In genomic region chr4:118445781-118446414, GRCm38 (mm10) we compare ENCODE assay signal across 8 mouse cellular contexts. TPM values are rescaled to one million over a fixed set of nuclear protein-coding genes. Genes with fewer than 3 reads are reported as not detected.
DNase-seq lines count a peak whose midpoint lies in the region; ATAC-seq and TF ChIP-seq lines count a peak whose summit lies in the region.

No protein-coding gene starts in this region.

- WGBS in hindbrain, postnatal 0 days = 24% methylated on average over 18 of the region's 18 CpGs
- WGBS in liver, embryonic 14.5 days (ENCODE audit: insufficient replicate concordance) = 54% methylated on average over 18 of the region's 18 CpGs
- 18% methylated on average over 18 of the region's 18 CpGs for WGBS in neural tube, embryonic 13.5 days

- peak; percentile 76 for ATAC-seq in hindbrain, postnatal 0 days
- peak; percentile 35; the same call in 1 of the 2 replicates for ATAC-seq in liver, embryonic 14.5 days (ENCODE audit: insufficient read depth)
- ATAC-seq in neural tube, embryonic 13.5 days (ENCODE audit: low read depth) = peak; percentile 69
- no peak for ATAC-seq in monocyte, adult 5-6 weeks (replicated peaks; ENCODE audit: insufficient number of reproducible peaks, low FRiP score, low TSS enrichment, poor library complexity, severe bottlenecking)

- 0 out of 2 replicates have a peak, but pooled peaks have one; percentile 44 for TF ChIP-seq EP300 in ES-Bruce4 (IDR thresholded peaks at IDR 0.05; ENCODE audit: insufficient read depth, low read depth, low read length)
- no peak for TF ChIP-seq EP300 in liver, embryonic 14.5 days (IDR thresholded peaks at IDR 0.05; ENCODE audit: low read depth)

- peak overlapping the region; percentile 80 for H3K4me2 ChIP-seq in hindbrain, postnatal 0 days (ENCODE audit: low read depth, low read length)
- H3K4me2 ChIP-seq in liver, embryonic 14.5 days (ENCODE audit: low read depth) = peak overlapping the region; percentile 44
- peak overlapping the region; percentile 83 for H3K4me2 ChIP-seq in neural tube, embryonic 13.5 days

- peaks cover 3% of the 10 kb centered on the region for H3K4me1 ChIP-seq in ES-Bruce4 (ENCODE audit: control insufficient read depth, insufficient read depth, low read length)
- H3K4me1 ChIP-seq in hindbrain, postnatal 0 days (ENCODE audit: insufficient read depth, low read length) = peaks cover 12% of the 10 kb centered on the region; the same call in 1 of the 2 replicates
- H3K4me1 ChIP-seq in liver, embryonic 14.5 days (replicated peaks; ENCODE audit: control insufficient read depth in 2 of 2, insufficient read depth in 2 of 2, low read length in 1 of 2) = no peaks in the 10 kb centered on the region
- H3K4me1 ChIP-seq in neural tube, embryonic 13.5 days (replicated peaks) = peaks cover 15% of the 10 kb centered on the region

- no peak for TF ChIP-seq POLR2A in ES-Bruce4 (IDR thresholded peaks at IDR 0.05; ENCODE audit: insufficient read depth, low read length)

- peak; percentile 45 for TF ChIP-seq CTCF in ES-Bruce4 (IDR thresholded peaks at IDR 0.05; ENCODE audit: low read depth, low read length)
- peak; percentile 24 for TF ChIP-seq CTCF in hindbrain, postnatal 0 days (IDR thresholded peaks at IDR 0.05; ENCODE audit: low read depth)
- peak; percentile 10; the same call in 1 of the 2 replicates for TF ChIP-seq CTCF in liver, embryonic 14.5 days (IDR thresholded peaks at IDR 0.05; ENCODE audit: low read depth)

- peak; percentile 39 for DNase-seq in adrenal gland, postnatal 25 days
- DNase-seq in gastrocnemius, postnatal 10 days = peak; percentile 42
- DNase-seq in hindbrain, postnatal 0 days (ENCODE audit: low spot score) = peak; percentile 17
- DNase-seq in liver, embryonic 14.5 days (ENCODE audit: low read depth in 3 of 3, low spot score in 3 of 3) = no peak
- DNase-seq in right cerebral cortex, adult 18-20 months = no peak

- no peaks in the 10 kb centered on the region for H3K36me3 ChIP-seq in ES-Bruce4 (ENCODE audit: control insufficient read depth, insufficient read depth, low read length, poor library complexity, severe bottlenecking)
- H3K36me3 ChIP-seq in hindbrain, postnatal 0 days (ENCODE audit: insufficient read depth, low read length) = no peaks in the 10 kb centered on the region
- no peaks in the 10 kb centered on the region for H3K36me3 ChIP-seq in liver, embryonic 14.5 days (replicated peaks; ENCODE audit: control insufficient read depth, insufficient read depth, low read depth)
- H3K36me3 ChIP-seq in neural tube, embryonic 13.5 days = no peaks in the 10 kb centered on the region

- H3K9me3 ChIP-seq in ES-Bruce4 (replicated peaks; ENCODE audit: control insufficient read depth, insufficient read depth, low read length, poor library complexity, severe bottlenecking) = no peaks in the 10 kb centered on the region
- no peaks in the 10 kb centered on the region for H3K9me3 ChIP-seq in hindbrain, postnatal 0 days (ENCODE audit: low read length)
- no peaks in the 10 kb centered on the region for H3K9me3 ChIP-seq in liver, embryonic 14.5 days (ENCODE audit: control insufficient read depth, low read length)
- no peaks in the 10 kb centered on the region for H3K9me3 ChIP-seq in neural tube, embryonic 13.5 days

- no peak overlapping the region for H3K27ac ChIP-seq in ES-Bruce4 (ENCODE audit: insufficient read depth, low read length)
- peak overlapping the region; percentile 41 for H3K27ac ChIP-seq in hindbrain, postnatal 0 days
- no peak overlapping the region for H3K27ac ChIP-seq in liver, embryonic 14.5 days
- no peak overlapping the region for H3K27ac ChIP-seq in neural tube, embryonic 13.5 days (replicated peaks)

- 0 out of 2 replicates have a peak overlapping the region, but pooled peaks have one; percentile 20 for H3K9ac ChIP-seq in ES-Bruce4 (ENCODE audit: low read depth, poor library complexity, severe bottlenecking)
- H3K9ac ChIP-seq in hindbrain, postnatal 0 days (replicated peaks; ENCODE audit: low read length) = peak overlapping the region; percentile 28; the same call in 1 of the 2 replicates
- no peak overlapping the region for H3K9ac ChIP-seq in liver, embryonic 14.5 days (replicated peaks)
- H3K9ac ChIP-seq in neural tube, embryonic 13.5 days = peak overlapping the region; percentile 69

- peak overlapping the region; percentile 45 for H3K4me3 ChIP-seq in ES-Bruce4 (ENCODE audit: low read depth, low read length)
- H3K4me3 ChIP-seq in hindbrain, postnatal 0 days (ENCODE audit: low read length) = peak overlapping the region; percentile 35
- peak overlapping the region in 1 of 2 experiments; percentile 4; a peak in 1 of 4 replicates for H3K4me3 ChIP-seq in liver, embryonic 14.5 days (ENCODE audit: insufficient read depth in 1 of 2, low read depth in 2 of 2, low read length in 2 of 2)
- peak overlapping the region; percentile 44 for H3K4me3 ChIP-seq in neural tube, embryonic 13.5 days

- H3K27me3 ChIP-seq in ES-Bruce4 (ENCODE audit: control insufficient read depth, insufficient read depth, low read length, poor library complexity, severe bottlenecking) = no peaks in the 10 kb centered on the region
- H3K27me3 ChIP-seq in hindbrain, postnatal 0 days (ENCODE audit: insufficient read depth, low read length) = no peaks in the 10 kb centered on the region
- no peaks in the 10 kb centered on the region for H3K27me3 ChIP-seq in liver, embryonic 14.5 days (ENCODE audit: control insufficient read depth, insufficient read depth, low read length)
- peaks cover 17% of the 10 kb centered on the region for H3K27me3 ChIP-seq in neural tube, embryonic 13.5 days

RNA-seq across cellular contexts. Expression of gene Cdc20, which starts 8.7 kb away (rescaled TPM):
- 216 and 224 TPM in 2 replicates for polyA plus RNA-seq in ES-Bruce4 (2011; ENCODE audit: insufficient read depth, insufficient read length, low read depth, missing spikeins)
- 10.8 and 14.9 TPM in 2 replicates for total RNA-seq in adrenal gland, postnatal 25 days (2021)
- total RNA-seq in gastrocnemius, postnatal 10 days (2021) = 10 to 100 TPM; 12.1 to 14.7 TPM
- 38.2 and 40.7 TPM in 2 replicates for total RNA-seq in hindbrain, postnatal 0 days (2014; rRNA removed)
- 36.3 and 41.6 TPM in 2 replicates for polyA plus RNA-seq in hindbrain, postnatal 0 days (2015; fragmentation: Nextera tagmentation; extraction: Ambion mirVana)
- 99.0 and 109 TPM in 2 replicates for polyA plus RNA-seq in liver, embryonic 14.5 days (2012; rRNA removed)
- 147 and 167 TPM in 2 replicates for polyA plus RNA-seq in liver, embryonic 14.5 days (2014; fragmentation: Nextera tagmentation; extraction: Ambion mirVana)
- polyA plus RNA-seq in neural tube, embryonic 13.5 days (2015; fragmentation: Nextera tagmentation; extraction: Ambion mirVana) = 47.2 and 54.7 TPM in 2 replicates
- total RNA-seq in monocyte, adult 5-6 weeks (2017) = 1.6 to 3.6 TPM (median 2.0 TPM) in 3 replicates

RNA-seq across cellular contexts. Expression of gene Mpl, which starts 11.4 kb away (rescaled TPM):
- not detected in 2 replicates for polyA plus RNA-seq in ES-Bruce4 (2011; ENCODE audit: insufficient read depth, insufficient read length, low read depth, missing spikeins)
- not detected in 2 replicates for total RNA-seq in adrenal gland, postnatal 25 days (2021)
- under 1 TPM in 1 of 2 experiments, not detected in 1; 0.09 TPM for total RNA-seq in gastrocnemius, postnatal 10 days (2021)
- not detected in 2 replicates for total RNA-seq in hindbrain, postnatal 0 days (2014; rRNA removed)
- polyA plus RNA-seq in hindbrain, postnatal 0 days (2015; fragmentation: Nextera tagmentation; extraction: Ambion mirVana) = 0.18 TPM in 1 of 2 replicates, not detected in the other
- 5.6 and 5.7 TPM in 2 replicates for polyA plus RNA-seq in liver, embryonic 14.5 days (2012; rRNA removed)
- 6.3 and 9.0 TPM in 2 replicates for polyA plus RNA-seq in liver, embryonic 14.5 days (2014; fragmentation: Nextera tagmentation; extraction: Ambion mirVana)
- 0.42 and 0.50 TPM in 2 replicates for polyA plus RNA-seq in neural tube, embryonic 13.5 days (2015; fragmentation: Nextera tagmentation; extraction: Ambion mirVana)
- total RNA-seq in monocyte, adult 5-6 weeks (2017) = 3.2 TPM in 1 of 3 replicates, not detected in the others

RNA-seq across cellular contexts. Expression of gene Elovl1, which starts 18.0 kb away (rescaled TPM):
- polyA plus RNA-seq in ES-Bruce4 (2011; ENCODE audit: insufficient read depth, insufficient read length, low read depth, missing spikeins) = 53.5 and 63.2 TPM in 2 replicates
- 120 and 128 TPM in 2 replicates for total RNA-seq in adrenal gland, postnatal 25 days (2021)
- 10 to 100 TPM; 20.2 to 28.3 TPM for total RNA-seq in gastrocnemius, postnatal 10 days (2021)
- 31.1 and 35.9 TPM in 2 replicates for total RNA-seq in hindbrain, postnatal 0 days (2014; rRNA removed)
- 32.9 and 34.2 TPM in 2 replicates for polyA plus RNA-seq in hindbrain, postnatal 0 days (2015; fragmentation: Nextera tagmentation; extraction: Ambion mirVana)
- polyA plus RNA-seq in liver, embryonic 14.5 days (2012; rRNA removed) = 88.1 and 113 TPM in 2 replicates
- 87.1 and 88.0 TPM in 2 replicates for polyA plus RNA-seq in liver, embryonic 14.5 days (2014; fragmentation: Nextera tagmentation; extraction: Ambion mirVana)
- 38.0 and 38.2 TPM in 2 replicates for polyA plus RNA-seq in neural tube, embryonic 13.5 days (2015; fragmentation: Nextera tagmentation; extraction: Ambion mirVana)
- total RNA-seq in monocyte, adult 5-6 weeks (2017) = 47.0 to 63.4 TPM (median 61.8 TPM) in 3 replicates

RNA-seq across cellular contexts. Expression of gene Med8, which starts 36.8 kb away (rescaled TPM):
- polyA plus RNA-seq in ES-Bruce4 (2011; ENCODE audit: insufficient read depth, insufficient read length, low read depth, missing spikeins) = 76.1 and 87.3 TPM in 2 replicates
- total RNA-seq in adrenal gland, postnatal 25 days (2021) = 67.9 and 85.3 TPM in 2 replicates
- total RNA-seq in gastrocnemius, postnatal 10 days (2021) = 10 to 100 TPM; 37.8 to 38.0 TPM
- 33.5 and 48.8 TPM in 2 replicates for total RNA-seq in hindbrain, postnatal 0 days (2014; rRNA removed)
- 100 and 102 TPM in 2 replicates for polyA plus RNA-seq in hindbrain, postnatal 0 days (2015; fragmentation: Nextera tagmentation; extraction: Ambion mirVana)
- 33.5 and 50.2 TPM in 2 replicates for polyA plus RNA-seq in liver, embryonic 14.5 days (2012; rRNA removed)
- 69.1 and 73.8 TPM in 2 replicates for polyA plus RNA-seq in liver, embryonic 14.5 days (2014; fragmentation: Nextera tagmentation; extraction: Ambion mirVana)
- polyA plus RNA-seq in neural tube, embryonic 13.5 days (2015; fragmentation: Nextera tagmentation; extraction: Ambion mirVana) = 107 and 119 TPM in 2 replicates
- 103 to 122 TPM (median 120 TPM) in 3 replicates for total RNA-seq in monocyte, adult 5-6 weeks (2017)

RNA-seq across cellular contexts. Expression of gene Szt2, which starts 36.8 kb away (rescaled TPM):
- 16.0 and 17.2 TPM in 2 replicates for polyA plus RNA-seq in ES-Bruce4 (2011; ENCODE audit: insufficient read depth, insufficient read length, low read depth, missing spikeins)
- total RNA-seq in adrenal gland, postnatal 25 days (2021) = 33.0 and 34.4 TPM in 2 replicates
- 10 to 100 TPM in 1 of 2 experiments, 1 to 10 TPM in 1; 9.6 to 13.4 TPM for total RNA-seq in gastrocnemius, postnatal 10 days (2021)
- total RNA-seq in hindbrain, postnatal 0 days (2014; rRNA removed) = 22.4 and 23.1 TPM in 2 replicates
- polyA plus RNA-seq in hindbrain, postnatal 0 days (2015; fragmentation: Nextera tagmentation; extraction: Ambion mirVana) = 4.2 and 5.2 TPM in 2 replicates
- polyA plus RNA-seq in liver, embryonic 14.5 days (2012; rRNA removed) = 5.8 and 5.9 TPM in 2 replicates
- 2.2 and 2.6 TPM in 2 replicates for polyA plus RNA-seq in liver, embryonic 14.5 days (2014; fragmentation: Nextera tagmentation; extraction: Ambion mirVana)
- 7.8 and 9.1 TPM in 2 replicates for polyA plus RNA-seq in neural tube, embryonic 13.5 days (2015; fragmentation: Nextera tagmentation; extraction: Ambion mirVana)
- 4.9 to 16.2 TPM (median 14.5 TPM) in 3 replicates for total RNA-seq in monocyte, adult 5-6 weeks (2017)

Comparison
In these comparisons a context has a peak if more than half of its experiments do, and no peak if none do; other contexts are left out.
1. DNase-seq: peak in adrenal gland, postnatal 25 days (single experiment), gastrocnemius, postnatal 10 days (single experiment) and hindbrain, postnatal 0 days (single experiment); none in liver, embryonic 14.5 days (0 of 3) and right cerebral cortex, adult 18-20 months (single experiment).
2. Peak in every context shown above with its lines, with median percentiles within 50 percentile points of each other: CTCF ChIP-seq and H3K4me2 ChIP-seq.